Mouse (Mus musculus) urinary bladder, adult 2 months (tissue): ENCODE measurements at regions not wholly inside any gene's neighbourhood (a gene's known extent, or its start where the extent isn't known, plus 50 kb on each side); places are given as distances from the start of the nearest gene placed in this dataset.

Experiments
- DNase-seq: peaks from one replicate; pipeline ENCODE4 v3.0.0; 2022; ENCODE audit warnings: low spot score

DNA sequence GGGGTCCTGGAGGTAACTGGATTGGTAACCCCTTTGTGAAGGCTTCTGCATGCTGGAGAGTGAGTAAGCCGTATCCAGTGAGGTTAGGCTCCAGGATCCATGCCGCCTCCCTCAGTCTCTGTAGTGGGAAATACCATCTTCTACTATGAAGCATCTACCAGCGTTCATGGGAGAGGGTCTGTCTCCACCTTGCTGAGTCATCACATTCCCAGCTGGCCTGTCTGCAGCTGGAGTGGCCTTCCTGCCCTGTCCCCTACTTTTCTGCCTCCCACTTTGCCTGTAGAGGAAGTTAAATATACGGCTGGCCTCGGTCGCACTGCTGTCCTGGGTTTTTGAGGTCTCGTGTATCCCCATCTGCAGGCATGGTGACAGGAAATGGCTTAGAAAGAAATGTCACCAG, 78.0 kb upstream of the Sec14l1 start:
- DNase-seq, result no peak

DNA sequence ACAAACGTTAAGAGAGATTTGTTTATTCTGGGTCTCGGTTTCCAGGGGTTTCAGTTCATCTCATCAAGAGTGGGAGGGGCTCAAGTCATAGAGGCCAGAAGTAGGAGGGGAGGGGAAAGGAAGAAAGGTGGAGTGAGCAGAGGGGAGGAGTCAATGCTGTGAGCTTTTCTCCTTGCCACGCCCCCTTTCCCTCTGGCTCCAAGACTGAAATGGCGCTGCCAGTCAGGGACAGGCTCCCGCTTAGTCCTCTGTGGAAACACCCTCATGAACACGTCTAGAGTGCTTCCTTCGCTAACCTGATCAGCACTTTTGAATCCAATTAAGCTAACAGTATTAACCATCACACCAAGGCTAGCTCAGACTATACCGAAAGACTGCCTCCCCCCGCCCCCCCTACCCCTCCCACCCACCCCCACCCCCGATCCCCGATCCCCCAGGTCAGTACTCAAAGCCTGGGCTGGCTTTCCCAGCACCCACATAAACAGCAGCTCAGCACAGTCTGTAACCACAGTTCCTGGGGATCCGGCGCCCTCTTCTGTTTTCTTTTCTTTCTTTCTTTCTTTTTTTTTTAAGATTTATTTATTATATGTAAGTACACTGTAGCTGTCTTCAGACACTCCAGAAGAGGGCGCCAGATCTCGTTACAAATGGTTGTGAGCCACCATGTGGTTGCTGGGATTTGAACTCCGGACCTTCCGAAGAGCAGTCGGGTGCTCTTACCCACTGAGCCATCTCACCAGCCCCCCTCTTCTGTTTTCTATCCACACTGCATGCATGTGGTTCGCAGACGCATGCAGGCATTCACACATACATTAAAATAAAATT, 76.5 kb upstream of the Sec14l1 start:
- DNase-seq, result no peak

DNA sequence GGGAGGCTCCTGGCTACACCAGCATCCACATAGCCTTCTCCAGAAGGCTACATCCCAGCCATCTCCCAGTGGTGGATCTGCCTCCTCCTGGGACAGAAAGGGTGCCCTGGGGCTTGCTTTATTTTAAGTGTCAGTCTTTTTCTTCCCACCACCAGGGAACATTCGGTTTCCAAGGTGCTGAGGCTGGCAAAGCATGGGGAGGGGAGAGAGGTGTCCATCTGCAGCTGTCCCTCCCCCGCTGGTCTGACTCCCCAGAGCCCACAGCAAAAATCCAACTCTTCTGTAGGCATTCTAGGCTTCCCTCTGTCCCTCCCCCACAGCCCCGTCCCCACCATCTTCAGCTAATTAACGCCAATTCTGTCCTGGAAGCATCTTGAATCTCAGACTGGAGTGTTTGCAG, 74.1 kb upstream of the Sec14l1 start:
- no peak for DNase-seq

DNA sequence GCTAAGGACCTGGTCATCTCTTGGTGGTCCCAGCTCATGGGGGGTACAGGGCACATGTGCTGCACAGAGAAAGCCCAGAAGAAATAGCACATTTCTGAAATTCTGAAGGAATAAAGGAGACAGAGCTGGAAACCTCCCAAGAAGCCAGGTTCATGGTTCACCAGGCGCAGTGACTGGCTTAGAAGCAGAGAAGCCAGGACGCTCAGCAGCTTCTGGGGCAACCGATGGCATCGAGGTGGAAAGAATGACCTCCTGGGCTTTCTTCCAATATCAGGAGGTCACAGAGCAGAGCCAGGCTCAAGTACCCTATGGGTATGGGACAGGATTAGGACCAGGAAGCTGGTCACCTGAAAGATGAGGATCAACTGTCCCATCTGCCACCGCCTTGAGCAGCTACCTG, 72.6 kb upstream of the Sec14l1 start:
- no peak for DNase-seq

DNA sequence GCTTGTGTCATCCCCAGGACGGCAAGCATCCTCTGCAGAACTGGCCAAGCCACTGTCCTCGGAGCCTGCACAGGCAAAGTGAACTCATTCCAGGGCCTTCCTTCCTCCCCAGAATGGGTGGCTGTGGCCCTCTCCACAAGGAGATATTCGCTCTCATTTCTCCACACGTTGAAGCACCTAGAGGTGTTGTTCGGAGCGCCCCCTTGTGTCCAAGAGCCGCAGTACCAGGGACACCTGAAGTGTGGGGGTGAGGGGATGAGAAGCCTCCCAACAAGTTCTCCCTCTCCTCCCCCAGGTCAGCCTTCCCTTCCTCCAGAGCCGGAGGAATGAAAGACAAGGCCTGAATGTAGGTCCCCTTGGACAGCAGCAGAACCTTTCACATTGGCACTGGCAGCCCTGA, 71.4 kb upstream of the Sec14l1 start:
- peak; percentile 59 for DNase-seq

DNA sequence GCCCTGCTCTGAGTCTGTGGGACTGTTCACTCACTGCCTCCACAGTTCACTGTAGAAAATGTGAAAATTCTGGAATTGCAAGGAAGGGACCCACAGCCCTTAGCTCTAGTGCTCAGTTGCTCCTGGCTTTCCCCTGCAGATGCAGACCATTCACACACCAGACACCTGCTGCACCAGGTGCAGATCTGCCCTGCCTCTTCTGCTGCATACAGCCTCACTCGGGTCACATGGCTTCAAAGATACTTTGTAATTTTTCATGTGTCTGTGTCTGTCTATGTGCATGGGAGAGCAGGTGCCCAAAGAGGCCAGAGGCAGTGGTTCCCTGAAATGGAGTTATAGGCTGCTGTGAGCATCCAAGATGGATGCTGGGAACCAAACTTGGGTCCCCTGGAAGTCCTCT, 70.2 kb upstream of the Sec14l1 start:
- DNase-seq, result no peak

DNA sequence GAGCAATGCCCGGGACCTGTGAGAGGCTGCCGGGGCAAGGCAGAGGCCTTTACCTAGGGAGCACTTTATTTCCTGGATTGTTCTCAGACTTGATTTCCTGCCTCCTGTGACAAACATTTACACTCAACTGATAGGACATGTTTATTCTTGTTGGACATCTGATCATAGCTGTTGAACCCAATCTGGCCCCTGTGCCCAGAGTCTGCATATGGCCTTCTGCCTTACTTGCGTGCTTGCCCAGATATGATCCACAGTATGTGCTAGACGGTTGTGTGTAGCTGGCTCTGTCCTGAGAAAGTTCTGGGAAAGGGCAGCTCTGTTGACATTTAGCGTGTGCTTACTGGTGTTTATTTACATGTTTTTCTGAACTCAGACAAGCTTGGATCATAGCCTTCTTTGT, 68.3 kb upstream of the Sec14l1 start:
- no peak for DNase-seq

DNA sequence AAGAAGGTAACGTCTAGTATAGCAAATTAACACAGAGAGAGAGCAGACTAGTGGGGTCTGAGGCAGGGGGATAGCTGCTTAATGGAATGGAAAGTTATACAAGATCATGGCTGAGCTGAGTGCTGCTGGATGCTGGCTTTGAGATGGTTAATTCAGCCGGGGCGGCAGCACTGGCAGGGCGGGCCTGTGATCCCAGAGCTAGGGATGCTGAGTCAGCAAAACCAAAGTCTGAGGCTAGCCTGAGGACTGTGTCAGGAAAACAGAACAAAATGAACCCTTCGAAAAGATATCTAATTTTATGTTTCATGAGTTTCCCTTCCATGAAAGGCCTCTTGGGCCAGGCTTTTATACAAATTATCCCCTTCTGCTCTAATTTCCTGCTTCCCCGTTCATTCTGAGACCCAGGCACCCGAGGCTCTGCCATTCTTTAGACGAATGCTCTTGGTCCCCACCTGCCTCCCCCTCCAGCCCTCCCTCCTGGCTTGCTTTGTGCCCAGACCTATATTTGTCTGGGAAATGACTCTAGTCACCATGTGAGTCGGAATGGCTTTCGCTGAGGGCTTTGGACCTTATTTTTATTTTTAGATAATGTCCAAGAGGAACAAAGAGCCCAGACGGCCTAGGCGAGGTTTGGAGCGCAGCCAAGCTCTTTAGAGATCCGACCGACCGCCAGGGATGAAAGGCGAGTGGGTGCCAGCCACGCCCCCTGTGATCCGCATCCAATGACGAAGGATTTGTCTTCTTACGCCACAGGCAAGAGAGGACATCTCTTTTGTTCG, 67.6 kb upstream of the Sec14l1 start:
- DNase-seq, result no peak

DNA sequence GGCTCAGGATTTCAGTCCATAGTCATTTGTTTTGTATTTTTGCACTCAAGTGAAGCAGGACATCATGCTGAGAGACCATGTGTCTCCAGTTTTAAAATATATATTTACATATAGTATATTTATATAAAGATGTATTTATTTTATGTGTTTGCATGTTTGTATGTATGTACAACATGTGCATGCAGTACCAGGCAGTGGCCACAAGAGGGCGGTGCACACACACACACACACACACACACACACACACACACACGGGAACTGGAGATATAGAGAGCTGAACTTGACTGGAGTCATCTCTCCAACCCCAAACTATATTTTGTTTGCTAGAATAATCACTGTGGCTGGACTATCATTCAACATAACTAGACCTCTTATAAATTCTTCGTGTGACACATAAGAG, 66.1 kb upstream of the Sec14l1 start:
- DNase-seq, result no peak

DNA sequence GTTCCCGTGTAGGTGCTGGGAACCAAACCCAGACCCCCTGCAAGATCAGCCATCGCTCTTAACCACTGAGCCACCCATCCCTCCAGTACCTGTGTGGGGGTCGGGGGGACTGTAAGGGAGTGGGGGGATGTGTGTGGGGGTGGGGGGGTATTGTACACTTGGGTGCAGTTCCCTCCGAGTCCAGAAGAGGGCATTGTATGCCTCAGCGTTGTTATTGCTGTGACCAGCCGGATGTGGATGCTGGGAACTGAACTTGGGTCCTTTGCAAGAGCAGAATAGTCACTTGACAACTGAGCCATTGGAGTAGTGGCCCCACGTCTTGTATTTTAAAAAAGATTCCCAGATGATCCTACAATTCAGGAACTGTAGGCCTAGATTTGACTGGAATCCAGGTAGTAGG, 64.2 kb upstream of the Sec14l1 start:
- DNase-seq, result no peak

DNA sequence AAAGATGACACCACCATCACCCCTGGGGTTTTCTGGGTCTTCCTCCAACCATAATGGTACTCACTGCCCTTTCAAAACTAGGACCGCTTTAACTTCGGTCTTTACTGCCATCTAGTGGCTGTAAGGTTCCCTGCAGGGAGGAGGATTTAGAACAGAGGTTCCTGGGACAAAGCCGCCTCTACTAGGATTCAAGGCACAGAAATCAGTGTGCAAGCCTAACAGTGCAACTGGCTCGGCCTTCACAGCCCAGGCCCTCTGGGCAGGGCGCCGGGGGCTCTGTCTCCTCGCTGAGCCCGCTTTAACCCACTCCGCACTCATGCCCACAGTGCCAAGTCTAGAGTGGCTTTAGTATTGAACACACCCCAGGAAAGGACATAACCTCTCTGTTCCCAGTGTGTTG, 58.0 kb upstream of the Sec14l1 start:
- no peak for DNase-seq

DNA sequence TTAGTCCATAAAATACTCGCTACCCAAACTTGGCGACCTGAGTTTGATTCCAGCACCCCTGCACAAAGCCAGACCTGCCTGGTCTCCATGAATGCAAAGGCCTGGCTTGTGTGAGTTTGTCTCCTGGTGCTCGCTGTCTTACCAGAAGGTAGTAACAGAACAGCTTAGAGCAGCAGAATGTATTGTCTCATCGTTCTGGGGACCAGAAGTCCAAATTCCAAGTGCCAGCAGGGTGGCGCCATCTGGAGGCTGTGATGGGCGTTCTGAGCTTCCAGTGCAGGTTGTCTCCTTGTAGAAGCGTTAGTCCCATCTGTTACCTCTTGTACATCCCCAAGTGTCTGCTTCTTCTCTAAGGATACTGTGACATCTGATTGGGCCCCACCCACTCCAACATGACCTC, 57.5 kb upstream of the Sec14l1 start:
- DNase-seq, result no peak

DNA sequence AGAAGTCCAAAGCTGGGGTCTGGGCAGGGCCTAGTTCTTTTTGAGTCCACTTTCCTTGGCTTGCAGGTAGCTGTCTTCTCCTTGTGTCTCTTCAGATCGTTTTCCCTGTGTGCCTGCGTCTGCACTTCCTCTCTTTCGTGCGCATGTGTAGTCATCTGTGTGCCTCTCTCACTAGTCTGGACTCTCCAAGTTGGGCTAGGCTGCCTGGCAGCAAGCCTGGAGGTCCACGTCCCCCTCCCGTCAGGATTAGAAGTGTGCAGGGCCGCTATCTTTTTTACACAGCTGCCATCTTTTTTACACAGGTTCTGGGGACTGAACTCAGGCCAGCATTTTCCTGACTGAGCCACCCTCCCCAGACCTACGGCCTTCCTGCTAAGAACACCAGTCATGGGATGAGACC, 55.8 kb upstream of the Sec14l1 start:
- no peak for DNase-seq

DNA sequence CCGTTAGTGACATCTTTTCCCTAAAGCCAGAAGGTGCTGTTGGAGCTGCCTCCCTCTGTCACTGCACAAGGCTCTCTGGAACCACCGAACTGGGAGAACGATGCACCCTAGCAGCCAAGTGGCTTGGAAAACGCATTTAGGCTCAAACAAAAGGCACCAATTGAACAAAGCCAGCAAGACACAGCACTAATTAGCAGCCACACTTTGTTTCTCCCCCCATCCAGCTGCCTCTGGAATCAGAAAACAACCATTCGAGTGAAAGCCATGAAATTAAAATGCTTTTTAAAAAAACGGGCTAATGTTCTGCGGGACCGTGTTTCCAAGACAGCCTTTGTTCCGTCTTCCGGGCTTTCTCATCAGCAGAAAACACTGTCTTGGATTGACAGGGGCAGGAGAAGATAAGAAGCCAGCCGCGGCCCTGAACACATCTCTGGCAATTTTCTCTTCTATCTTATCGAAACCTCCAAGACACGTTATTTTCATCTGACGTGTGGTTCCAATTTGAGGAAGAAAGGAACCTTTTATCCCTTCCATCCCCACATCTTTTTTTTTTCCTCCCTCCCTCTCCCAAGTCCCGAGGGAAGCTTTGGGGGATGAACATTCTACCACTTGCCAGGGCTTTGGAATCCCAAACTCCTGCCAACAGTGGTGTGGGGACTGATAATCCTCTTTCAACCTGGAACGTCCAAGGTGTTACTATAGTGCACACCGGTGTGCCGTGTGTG, 54.8 kb upstream of the Sec14l1 start:
- DNase-seq, result no peak

DNA sequence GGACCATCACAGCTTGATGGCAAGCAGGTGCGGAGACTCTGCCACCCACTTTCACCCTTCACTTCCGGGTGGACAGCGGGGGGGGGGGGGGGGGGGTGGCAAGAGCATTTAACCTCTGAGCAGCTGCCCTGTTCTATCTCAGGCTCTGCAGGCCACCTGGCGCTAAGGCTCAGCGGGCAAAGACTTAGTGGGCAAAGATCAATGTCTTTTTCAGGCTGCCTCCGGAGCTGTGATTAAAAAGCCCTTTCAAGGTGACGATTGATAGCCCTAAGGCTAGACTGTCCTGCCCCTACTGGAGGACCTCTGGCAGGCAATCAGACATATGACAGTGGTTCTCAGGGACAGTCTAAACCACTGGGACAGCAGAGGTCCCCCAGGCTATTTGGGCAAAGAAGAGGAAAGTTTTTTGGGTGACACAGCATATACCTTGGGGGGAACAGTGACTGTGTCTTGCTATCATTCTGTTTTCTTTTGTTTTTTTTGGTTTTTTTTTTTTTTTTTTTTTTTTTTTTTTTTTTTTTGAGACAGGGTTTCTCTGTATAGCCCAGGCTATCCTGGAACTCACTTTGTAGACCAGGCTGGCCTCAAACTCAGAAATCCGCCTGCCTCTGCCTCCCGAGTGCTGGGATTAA, 54.1 kb upstream of the Sec14l1 start:
- no peak for DNase-seq

DNA sequence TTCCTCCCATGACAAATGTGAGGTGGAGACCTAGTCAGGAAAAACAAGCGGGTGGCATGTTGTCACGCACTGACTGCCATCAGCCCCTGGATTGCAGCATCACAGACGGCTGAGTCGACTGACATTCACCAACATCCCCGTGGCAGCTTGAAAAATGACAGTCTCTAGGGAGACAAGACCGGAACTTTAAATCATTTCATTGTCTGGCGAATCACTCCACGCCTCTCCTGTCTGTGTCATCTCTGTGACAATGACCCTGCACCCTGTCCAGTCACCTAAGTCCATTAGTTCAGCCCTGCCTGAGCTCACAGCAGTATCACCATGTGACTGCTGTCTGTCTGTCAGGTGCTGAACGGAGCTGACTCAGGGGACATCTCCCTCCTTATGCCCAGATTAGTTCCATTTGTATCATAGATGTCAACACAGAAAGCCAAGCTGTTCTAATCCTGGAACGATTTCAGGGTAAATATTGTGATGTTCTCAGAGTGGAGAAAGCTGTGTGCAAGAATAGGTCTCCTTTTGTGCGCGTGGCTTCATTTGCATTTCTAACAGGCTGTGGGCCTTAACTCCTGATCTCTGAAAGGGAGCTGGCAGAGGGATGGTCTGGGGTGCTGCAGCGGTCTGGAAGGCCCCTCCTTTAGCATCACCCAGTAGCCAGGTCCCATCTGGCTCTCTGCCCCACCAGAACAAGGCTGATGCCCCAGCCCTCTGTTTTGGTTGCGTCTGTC, 52.0 kb upstream of the Sec14l1 start:
- DNase-seq, result no peak
